Mouse (Mus musculus) R1 (cell line): ENCODE measurements around the gene Ccnl2.

Source experiments
- DNase-seq: peaks from one replicate; pipeline ENCODE4 v3.0.0-alpha.2; 2018; ENCODE audit warnings: low read depth, low spot score

Gene Ccnl2

GRCm38 (mm10) chr4:155790021-155790489 lies 22.2 kb upstream of the Ccnl2 start, which contains the start of gene Ankrd65:
TSS of gene Ankrd65 (plus strand) at chr4:155790439.
- DNase-seq = no peak

GRCm38 (mm10) chr4:155790650-155791161 lies 21.6 kb upstream of the Ccnl2 start:
- DNase-seq = no peak

GRCm38 (mm10) chr4:155791240-155791933 lies 20.9 kb upstream of the Ccnl2 start:
- DNase-seq = no peak

DNA sequence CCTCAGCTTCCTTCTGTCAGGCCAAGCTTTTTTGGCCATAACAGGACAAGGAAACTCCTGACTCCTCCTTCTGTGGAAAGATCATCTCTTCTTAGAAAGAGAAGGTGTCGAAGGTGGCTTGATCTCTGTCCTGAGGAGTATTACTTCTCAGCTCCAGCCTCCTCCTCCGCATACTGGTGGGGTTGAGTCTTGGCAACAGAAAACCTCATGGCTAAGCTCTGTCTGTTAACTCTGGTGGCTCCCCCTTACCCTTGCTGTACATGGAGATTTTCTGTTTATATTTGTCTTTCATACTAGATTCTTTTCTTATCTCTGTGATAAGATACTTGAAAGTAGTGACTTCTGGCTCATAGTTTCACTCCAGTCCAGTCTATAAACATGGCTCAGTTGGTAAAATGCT lies 18.6 kb upstream of the Ccnl2 start:
- no peak for DNase-seq

DNA sequence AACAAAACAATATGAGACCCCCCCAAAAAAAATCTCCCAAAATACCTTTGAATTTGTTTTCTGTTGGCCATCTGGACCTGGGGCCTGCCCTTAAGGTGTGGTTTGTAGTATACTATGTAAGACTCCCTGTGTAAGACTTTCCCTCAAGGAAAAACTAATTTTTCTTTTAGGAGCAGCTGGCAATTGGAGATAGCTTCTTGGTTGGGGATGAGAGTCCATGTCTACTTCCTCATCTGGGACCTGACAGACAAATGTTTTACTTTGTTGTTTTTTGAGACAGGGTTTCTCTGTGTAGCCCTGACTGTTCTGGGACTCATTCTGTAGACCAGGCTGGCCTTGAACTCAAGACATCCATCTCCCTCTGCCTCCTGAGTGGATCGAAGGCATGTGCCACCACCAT lies 10.2 kb upstream of the Ccnl2 start:
- no peak for DNase-seq

DNA sequence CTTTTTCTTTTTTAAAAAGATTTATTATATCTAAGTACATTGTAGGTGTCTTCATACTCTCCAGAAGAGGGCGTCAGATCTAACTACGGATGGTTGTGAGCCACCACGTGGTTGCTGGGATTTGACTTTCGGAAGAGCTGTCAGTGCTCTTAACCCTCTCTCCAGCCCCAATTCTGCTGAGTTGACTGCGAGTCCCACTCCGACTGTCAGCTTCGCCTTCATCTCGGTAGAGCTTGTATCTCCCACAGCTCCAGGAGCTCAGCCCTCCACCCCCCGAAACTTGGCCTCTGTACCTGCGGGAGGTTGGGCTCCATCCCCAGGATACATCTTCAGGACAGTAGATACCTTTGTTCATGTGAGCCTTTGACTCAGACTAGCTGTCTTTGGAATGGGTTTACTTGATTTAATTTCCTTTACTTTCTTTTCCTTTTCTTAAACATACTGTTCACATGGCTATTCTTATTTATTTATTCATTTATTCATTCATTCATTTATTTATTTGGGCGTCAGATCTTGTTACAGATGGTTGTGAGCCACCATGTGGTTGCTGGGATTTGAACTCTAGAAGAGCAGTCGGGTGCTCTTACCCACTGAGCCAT lies 9.4 kb upstream of the Ccnl2 start, which contains the start of gene Mrpl20:
TSS of gene Mrpl20 (plus strand) at position 138 of the 599 bp plus-strand sequence.
- peak; percentile 84 for DNase-seq

DNA sequence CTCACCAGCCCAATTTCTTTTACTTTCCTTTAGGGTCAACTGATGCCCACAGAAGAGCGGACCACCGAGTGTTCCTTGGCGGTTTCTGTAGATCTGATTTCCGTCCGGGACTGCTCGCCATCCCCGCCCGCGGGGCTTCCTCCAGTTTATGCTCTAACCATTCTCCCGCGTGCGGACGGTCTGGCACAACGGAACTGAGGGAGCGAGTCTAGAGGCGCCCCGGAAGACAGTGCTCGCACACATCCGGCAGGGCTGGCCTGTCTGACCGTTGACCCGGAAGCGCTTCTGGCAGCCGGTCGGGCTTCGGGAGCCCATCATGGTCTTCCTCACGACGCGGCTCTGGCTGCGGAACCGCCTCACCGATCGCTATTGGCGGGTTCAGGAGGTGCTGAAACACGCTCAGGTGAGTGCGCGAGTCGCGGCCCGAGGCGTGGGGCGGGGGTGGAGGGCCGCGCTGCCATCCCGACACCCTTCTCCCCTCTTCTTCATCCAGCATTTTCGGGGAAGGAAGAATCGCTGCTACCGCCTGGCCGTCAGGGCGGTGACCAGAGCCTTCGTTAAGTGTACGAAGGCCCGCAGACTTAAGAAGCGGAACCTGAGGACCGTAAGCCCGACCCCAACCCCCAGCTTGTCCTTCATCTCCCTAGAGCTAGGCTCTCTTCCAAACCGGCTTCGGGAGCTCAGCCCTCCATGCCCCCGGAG lies 8.8 kb upstream of the Ccnl2 start:
- peak; percentile 96 for DNase-seq

DNA sequence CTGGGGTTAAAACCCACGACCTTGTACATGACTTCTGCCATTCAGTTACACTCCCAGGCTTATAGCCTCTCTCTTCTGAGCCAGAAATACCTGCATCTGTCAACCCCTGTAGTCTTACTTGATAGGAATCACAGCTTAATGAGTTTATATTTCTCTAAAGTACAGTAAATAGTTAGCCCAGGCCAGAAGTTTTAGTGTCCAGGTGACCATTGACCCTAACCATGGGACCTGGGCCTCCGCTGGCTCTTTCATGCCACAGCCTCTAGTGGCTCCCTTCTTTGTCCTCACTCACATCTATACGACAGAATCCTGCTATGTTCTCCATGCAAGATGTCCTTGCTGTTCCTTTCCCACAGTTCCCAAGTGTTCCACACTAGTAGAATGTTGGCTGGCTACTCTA lies 4.4 kb upstream of the Ccnl2 start:
- no peak for DNase-seq

DNA sequence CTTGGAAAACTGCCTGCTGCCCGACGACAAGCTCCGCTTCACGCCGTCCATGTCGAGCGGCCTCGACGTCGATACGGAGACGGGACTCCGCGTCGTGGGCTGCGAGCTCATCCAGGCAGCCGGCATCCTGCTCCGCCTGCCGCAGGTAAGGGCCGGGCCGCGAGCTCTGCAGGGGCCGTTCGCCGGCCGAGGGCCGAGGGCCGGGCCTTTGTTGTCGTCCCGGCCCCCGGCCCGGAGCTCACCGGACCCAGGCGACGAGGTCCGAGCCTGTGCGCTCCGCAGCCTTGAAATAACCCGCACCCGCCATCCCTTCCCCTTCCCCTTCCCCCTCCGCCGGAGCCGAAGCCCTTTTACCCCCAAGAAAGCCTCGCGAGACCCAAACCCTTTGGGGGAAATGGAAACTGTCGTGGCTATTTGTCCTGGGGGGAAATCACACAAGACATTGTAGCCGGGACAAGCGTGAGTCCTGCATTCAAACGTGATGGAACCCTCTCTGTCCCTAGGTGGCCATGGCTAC lies 434 bp downstream of the Ccnl2 start:
- peak; percentile 80 for DNase-seq

DNA sequence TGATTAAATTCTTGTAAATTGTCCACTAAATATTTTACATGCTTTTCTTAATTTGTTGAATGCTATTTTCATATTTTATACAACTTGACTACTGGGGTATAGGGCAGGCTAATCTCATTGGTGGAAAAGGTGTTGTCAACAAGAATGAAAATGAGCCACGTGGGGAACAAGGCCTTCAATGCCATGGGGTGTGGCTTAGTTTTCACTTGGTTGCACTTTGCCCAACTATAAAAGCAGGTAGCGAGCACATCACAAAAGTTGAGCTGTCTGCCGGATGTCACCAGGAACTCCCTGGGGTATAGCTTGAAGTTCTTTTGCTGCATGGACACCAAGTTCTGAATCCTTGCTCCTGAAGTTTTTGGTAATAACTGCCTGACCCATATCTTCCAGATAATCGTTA lies 5.2 kb downstream of the Ccnl2 start:
- peak; percentile 26 for DNase-seq

- DNase-seq = peak; percentile 64
Observed at GRCm38 (mm10) chr4:155821025-155821424, 8.7 kb downstream of the Ccnl2 start.

GRCm38 (mm10) chr4:155823443-155823842 lies 11.2 kb downstream of the Ccnl2 start:
- no peak for DNase-seq

GRCm38 (mm10) chr4:155829866-155830265 lies 17.6 kb downstream of the Ccnl2 start:
- no peak for DNase-seq

DNA sequence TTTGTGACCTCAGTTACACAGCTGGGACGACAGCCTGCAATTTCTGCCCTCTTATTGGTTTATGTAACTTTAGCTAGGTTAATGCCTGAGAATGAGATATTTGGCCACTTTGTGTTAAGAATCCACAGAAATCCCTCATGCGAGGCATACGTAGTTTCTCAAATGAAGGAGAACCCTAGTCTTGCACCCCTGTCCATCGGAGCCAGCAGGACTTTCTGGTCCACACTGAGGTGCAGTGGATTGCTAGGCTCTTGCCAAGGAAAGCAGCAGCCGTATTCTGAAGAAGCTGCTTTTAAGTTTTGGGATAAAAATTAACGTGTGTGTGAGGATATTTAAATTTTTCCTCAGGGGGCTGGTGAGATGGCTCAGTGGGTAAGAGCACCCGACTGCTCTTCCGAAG lies 18.3 kb downstream of the Ccnl2 start:
- no peak for DNase-seq

- peak; percentile 98 for DNase-seq
Observed at GRCm38 (mm10) chr4:155831205-155831766, 19.0 kb downstream of the Ccnl2 start, which contains the start of gene Aurkaip1. TSS of gene Aurkaip1 (plus strand) at chr4:155831272.

DNA sequence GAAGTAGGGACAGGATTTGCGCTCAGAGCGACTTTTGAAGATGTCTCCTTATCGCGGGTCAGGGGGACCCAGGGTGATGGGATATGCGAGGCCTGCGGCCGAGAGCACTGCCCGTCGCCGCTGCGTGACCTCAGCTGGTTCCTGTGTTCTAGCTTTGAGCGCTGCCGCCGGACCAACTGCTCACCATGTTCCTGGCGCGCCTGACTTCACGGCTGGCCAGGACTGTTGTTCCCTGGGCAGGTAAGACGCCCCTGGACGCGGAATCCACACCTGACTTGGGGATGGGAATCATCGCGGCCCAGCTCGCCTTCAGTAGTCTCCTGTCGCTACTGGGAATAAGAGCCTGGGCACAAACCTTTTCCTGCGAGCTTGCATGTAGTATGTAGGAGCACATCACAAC lies 19.5 kb downstream of the Ccnl2 start:
- no peak for DNase-seq

GRCm38 (mm10) chr4:155832321-155832720 lies 20.0 kb downstream of the Ccnl2 start:
- no peak for DNase-seq

GRCm38 (mm10) chr4:155833234-155833633 lies 20.9 kb downstream of the Ccnl2 start:
- DNase-seq = no peak

DNA sequence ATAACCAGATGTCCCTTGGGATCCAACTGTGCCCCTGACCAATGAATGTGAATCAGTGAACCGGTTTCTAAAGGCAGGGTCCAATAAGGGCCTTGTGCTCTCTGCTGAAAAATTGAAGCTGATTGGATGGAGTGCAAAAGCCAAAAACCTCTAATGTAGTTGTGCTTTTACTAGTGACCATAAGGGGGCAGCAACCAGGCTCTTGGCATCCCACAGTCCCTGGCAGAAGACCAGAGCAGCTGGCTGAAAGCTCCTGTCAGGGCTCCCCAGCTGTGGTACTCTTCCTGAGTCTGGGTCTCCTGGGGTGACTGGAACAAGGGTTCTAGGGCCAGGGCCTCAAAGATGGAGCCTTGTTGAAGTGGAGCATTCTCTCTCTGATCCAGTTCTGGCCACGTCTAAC lies 21.5 kb downstream of the Ccnl2 start:
- DNase-seq = peak; percentile 92

DNA sequence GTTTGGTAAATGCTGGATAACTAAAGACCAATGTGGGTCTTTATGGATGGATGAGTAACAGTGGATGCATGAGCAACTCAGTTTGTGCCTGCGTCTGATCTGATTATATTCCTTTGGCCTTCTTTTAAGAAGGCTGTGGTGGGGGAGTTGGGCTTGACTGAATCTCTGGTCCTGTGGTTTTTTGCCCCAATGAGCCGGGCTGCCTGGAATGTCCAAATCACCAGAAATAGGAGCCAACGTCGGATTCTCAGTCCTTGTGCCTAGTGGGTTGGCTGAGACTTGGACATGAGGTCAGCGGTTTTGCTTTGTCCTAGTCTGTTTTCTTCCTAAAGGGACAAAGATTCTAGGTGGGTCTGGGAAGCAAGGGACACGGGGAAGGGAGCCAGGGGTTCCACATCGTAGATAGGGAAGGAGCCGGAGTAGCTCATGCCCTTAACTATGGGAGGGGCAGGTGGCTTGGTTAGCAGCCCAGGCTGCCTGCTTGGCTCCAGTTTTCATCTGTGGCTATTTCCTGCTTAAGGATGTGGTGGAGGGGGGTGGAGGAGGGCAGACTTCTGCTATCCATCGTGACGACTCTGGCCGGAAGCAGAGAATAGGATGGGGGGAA lies 25.2 kb downstream of the Ccnl2 start:
- DNase-seq = no peak
